Mouse (Mus musculus): Measurements from ENCODE around the gene Mphosph9.

DNA sequence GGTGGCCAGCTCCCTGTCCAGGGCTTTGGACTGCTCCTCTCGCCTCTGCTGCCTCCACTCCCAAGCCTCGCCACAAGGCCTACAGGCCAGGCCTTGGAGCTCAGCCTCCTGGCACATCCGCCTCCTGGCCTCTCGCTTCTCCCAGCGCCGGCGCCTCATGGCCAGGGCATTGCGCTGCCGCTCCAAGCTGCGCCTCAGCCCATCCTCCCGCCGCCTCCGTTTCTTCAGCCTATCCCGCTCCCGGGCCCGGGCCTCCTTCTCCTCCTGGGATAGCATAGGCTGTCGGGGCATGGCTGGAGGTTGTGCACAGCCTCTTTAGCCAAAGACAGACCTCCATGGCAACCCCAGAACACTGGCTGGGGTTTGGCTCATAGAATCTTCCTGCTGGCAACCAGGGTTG is 21.4 kb upstream of the Mphosph9 start:
- no peak for TF ChIP-seq POLR2A (IDR thresholded peaks at IDR 0.05; ENCODE audit: insufficient read length, low read depth)
- no peak for TF ChIP-seq CEBPB (IDR thresholded peaks at IDR 0.05; ENCODE audit: insufficient read depth, poor library complexity, severe bottlenecking)
- no peak for TF ChIP-seq TCF12 (IDR thresholded peaks at IDR 0.05; ENCODE audit: insufficient read depth, poor library complexity, severe bottlenecking)
